Mouse (Mus musculus): Measurements from ENCODE around the gene Gpc6. TPM values are rescaled to one million over a fixed set of nuclear protein-coding genes. Genes with fewer than 3 reads are reported as not detected.

Gene Gpc6
- polyA plus RNA-seq, 1 experiment from 2014 or later = 11.4 TPM

DNA sequence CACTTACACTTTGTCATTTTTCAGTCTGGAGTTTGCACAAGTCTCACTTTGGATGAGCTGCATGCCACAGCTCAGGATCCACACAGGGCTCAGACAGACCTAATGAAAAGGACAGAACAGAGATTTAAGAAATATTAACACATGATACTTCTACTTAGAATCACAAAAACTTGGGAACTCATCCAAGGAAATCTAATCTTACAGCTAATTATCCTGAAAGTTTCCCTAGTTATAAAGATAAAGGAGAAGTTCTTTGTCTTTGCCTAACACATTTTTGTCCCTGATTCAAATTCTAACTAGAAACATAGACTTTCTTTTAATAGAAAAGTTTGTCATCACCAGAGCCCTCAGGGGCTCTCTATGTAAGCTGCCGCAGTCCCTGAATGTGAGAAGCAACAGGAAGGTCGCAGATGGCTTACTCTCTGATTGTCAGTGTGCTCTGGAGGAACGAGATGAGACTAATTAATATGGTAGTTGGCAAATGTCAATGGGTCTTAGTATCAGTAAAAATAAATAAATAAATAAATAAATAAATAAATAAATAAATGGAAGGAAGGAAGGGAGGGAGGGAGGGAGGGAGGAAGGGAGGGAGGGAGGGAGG, 526.4 kb downstream of the Gpc6 start:
- Histone ChIP-seq H3K9ac (ENCODE audit: low read length) (no peak overlapping the region), H3K4me3 (ENCODE audit: low read depth, low read length) (no peak overlapping the region), H3K4me2 (replicated peaks; ENCODE audit: low read depth) (no peak overlapping the region), H3K27me3 (ENCODE audit: control insufficient read depth, insufficient read depth, low read length) (no peaks in the 10 kb centered on the region), H3K36me3 (ENCODE audit: control insufficient read depth, insufficient read depth, low read length) (no peaks in the 10 kb centered on the region), H3K27ac (replicated peaks) (no peak overlapping the region), H3K9me3 (ENCODE audit: control insufficient read depth, low read length) (no peaks in the 10 kb centered on the region), H3K4me1 (replicated peaks; ENCODE audit: control insufficient read depth, insufficient read depth) (no peaks in the 10 kb centered on the region)
- TF ChIP-seq EP300 (optimal IDR thresholded peaks at IDR 0.05) (no peak), CTCF (IDR thresholded peaks at IDR 0.05; ENCODE audit: low read depth) (no peak)
- 65% methylated on average over 3 of the region's 3 CpGs for WGBS
- DNase-seq (ENCODE audit: low spot score) (no peak), ATAC-seq (ENCODE audit: low FRiP score, low TSS enrichment) (no peak)

DNA sequence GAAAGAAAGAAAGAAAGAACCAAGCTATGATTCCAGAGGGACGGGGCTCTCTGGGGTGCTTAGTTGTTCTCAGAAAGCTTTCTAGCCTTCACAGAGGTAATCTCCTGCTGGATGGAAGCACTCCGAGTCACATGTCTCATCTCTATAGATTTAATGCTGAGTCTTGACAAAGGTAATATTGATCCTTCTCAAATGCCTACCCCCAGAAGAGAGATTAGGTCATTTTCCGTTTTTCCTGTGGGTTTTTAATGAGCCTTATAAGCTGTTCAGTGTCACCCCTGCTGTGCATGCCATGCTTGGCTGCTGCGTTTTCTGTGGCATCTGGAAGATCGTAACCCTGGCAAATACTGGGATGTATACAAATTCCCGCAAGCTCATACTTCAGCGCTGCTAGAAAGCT, 527.0 kb downstream of the Gpc6 start:
- no peak for DNase-seq (ENCODE audit: low spot score)
- H3K4me1 ChIP-seq (replicated peaks; ENCODE audit: control insufficient read depth, insufficient read depth) = no peaks in the 10 kb centered on the region
- no peak overlapping the region for H3K4me2 ChIP-seq (replicated peaks; ENCODE audit: low read depth)
- H3K36me3 ChIP-seq (ENCODE audit: control insufficient read depth, insufficient read depth, low read length) = no peaks in the 10 kb centered on the region
- no peaks in the 10 kb centered on the region for H3K27me3 ChIP-seq (ENCODE audit: control insufficient read depth, insufficient read depth, low read length)
- no peaks in the 10 kb centered on the region for H3K9me3 ChIP-seq (ENCODE audit: control insufficient read depth, low read length)
- 63% methylated on average over 7 of the region's 7 CpGs for WGBS
- H3K4me3 ChIP-seq (ENCODE audit: low read depth, low read length) = no peak overlapping the region
- no peak overlapping the region for H3K27ac ChIP-seq (replicated peaks)
- ATAC-seq (ENCODE audit: low FRiP score, low TSS enrichment) = no peak
- H3K9ac ChIP-seq (ENCODE audit: low read length) = no peak overlapping the region
- no peak for TF ChIP-seq EP300 (optimal IDR thresholded peaks at IDR 0.05)
- TF ChIP-seq CTCF (IDR thresholded peaks at IDR 0.05; ENCODE audit: low read depth) = no peak

DNA sequence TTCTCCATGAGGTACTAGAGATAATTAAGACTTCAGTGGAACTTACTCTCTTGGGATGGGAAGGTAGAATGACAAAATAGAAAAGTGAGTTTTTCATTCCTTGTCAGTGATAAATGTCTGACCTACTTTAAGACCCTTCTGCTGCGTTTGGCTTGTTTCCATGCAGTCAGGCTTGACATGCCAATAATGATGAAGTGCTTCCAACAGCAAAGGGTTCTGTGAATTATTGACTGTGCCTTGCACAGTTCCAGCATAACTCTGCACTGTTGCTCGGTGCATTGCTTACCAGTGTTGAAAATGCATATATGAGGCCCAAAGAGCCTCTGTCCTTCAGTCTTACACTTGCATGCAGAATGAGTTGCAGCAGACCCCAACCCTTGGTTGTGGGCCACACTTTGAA, 548.3 kb downstream of the Gpc6 start:
- Histone ChIP-seq H3K27ac (replicated peaks) (no peak overlapping the region), H3K9ac (ENCODE audit: low read length) (no peak overlapping the region), H3K4me2 (replicated peaks; ENCODE audit: low read depth) (no peak overlapping the region), H3K4me3 (ENCODE audit: low read depth, low read length) (no peak overlapping the region), H3K27me3 (ENCODE audit: control insufficient read depth, insufficient read depth, low read length) (no peaks in the 10 kb centered on the region), H3K9me3 (ENCODE audit: control insufficient read depth, low read length) (no peaks in the 10 kb centered on the region), H3K4me1 (replicated peaks; ENCODE audit: control insufficient read depth, insufficient read depth) (no peaks in the 10 kb centered on the region), H3K36me3 (ENCODE audit: control insufficient read depth, insufficient read depth, low read length) (no peaks in the 10 kb centered on the region)
- TF ChIP-seq CTCF (IDR thresholded peaks at IDR 0.05; ENCODE audit: low read depth) (no peak), EP300 (optimal IDR thresholded peaks at IDR 0.05) (no peak)
- ATAC-seq (ENCODE audit: low FRiP score, low TSS enrichment) (no peak), DNase-seq (ENCODE audit: low spot score) (no peak)
- WGBS = 62% methylated on average over 2 of the region's 2 CpGs

DNA sequence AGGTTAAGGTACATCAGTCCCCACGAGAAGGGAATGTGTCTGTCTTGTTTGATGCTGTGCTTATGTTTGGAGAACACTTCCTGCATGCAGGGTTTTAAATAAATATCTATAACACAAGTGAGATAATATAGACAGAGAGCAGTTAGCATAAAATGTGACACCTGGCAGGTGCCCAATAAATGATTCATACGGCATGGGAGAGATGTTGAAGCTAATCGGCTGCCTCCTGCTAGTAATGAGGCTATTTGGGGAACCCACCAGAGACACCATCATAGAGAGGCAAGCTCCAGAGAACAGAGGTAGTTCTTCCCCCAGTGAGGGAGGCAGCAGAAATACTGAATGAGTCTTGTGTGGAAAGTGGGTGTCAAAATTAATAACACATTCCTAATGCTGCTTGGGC, 553.8 kb downstream of the Gpc6 start:
- Histone ChIP-seq H3K36me3 (ENCODE audit: control insufficient read depth, insufficient read depth, low read length) (no peaks in the 10 kb centered on the region), H3K4me3 (ENCODE audit: low read depth, low read length) (no peak overlapping the region), H3K9ac (ENCODE audit: low read length) (no peak overlapping the region), H3K4me1 (replicated peaks; ENCODE audit: control insufficient read depth, insufficient read depth) (no peaks in the 10 kb centered on the region), H3K27me3 (ENCODE audit: control insufficient read depth, insufficient read depth, low read length) (no peaks in the 10 kb centered on the region), H3K4me2 (replicated peaks; ENCODE audit: low read depth) (no peak overlapping the region), H3K9me3 (ENCODE audit: control insufficient read depth, low read length) (no peaks in the 10 kb centered on the region), H3K27ac (replicated peaks) (no peak overlapping the region)
- DNase-seq (ENCODE audit: low spot score) (no peak), ATAC-seq (ENCODE audit: low FRiP score, low TSS enrichment) (no peak)
- WGBS = 25% methylated on average over 3 of the region's 3 CpGs
- TF ChIP-seq EP300 (optimal IDR thresholded peaks at IDR 0.05) (no peak), CTCF (IDR thresholded peaks at IDR 0.05; ENCODE audit: low read depth) (no peak)

DNA sequence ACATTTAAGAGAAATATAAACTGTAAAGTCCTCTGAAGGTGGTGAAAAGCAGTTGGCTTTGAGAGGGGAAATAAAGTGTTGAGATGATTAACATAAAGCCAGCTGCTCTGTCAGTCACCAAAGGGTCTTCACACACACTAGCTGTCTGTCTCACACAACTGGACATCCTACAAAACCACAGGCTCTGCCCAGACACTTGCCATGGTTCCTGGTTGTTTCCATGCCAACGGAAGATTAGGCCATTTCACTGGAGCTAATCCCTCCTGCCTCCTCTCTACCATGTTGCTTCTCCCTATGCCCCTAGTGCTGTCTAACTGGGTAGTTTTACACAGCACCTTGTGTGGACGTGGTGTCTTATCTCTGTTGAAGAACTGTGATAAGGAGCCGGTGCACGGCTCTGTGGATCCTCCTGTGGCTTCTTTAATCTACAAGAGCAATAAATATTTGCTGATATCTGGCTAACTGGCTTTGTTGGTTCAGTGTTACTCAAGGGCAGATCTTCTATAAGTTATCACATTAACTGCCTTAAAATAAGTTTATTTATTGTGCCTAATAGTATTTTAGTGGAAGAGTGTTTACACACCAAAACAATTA, 562.1 kb downstream of the Gpc6 start:
- TF ChIP-seq CTCF (IDR thresholded peaks at IDR 0.05; ENCODE audit: low read depth) = no peak
- TF ChIP-seq EP300 (optimal IDR thresholded peaks at IDR 0.05) = no peak

DNA sequence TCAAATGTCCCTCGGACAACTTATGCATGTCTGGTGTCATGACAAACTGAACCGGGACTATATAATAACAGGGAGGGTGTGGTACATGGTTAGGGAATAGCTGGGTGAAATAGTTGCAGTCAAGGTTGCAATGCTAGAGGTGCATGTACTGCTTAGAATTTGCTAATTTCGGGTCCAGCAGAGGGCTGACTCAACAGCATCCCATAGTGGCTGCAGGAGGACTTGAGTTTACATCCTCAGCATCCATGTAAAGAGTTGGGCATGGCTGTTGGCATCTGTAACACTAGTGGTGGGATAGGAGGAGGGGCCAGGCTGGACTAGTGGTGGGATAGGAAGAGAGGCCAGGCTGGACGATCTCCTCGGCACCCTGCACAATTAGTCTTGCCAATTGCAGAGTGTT, 565.4 kb downstream of the Gpc6 start:
- ATAC-seq (ENCODE audit: low FRiP score, low TSS enrichment) (no peak), DNase-seq (ENCODE audit: low spot score) (no peak)

More for the DNA sequence above, 562.1 kb downstream of the Gpc6 start:
- 61% methylated on average over 4 of the region's 4 CpGs for WGBS
- no peak overlapping the region for H3K4me2 ChIP-seq (replicated peaks; ENCODE audit: low read depth)
- no peaks in the 10 kb centered on the region for H3K36me3 ChIP-seq (ENCODE audit: control insufficient read depth, insufficient read depth, low read length)
- no peak overlapping the region for H3K4me3 ChIP-seq (ENCODE audit: low read depth, low read length)
- no peaks in the 10 kb centered on the region for H3K9me3 ChIP-seq (ENCODE audit: control insufficient read depth, low read length)
- H3K4me1 ChIP-seq (replicated peaks; ENCODE audit: control insufficient read depth, insufficient read depth) = no peaks in the 10 kb centered on the region
- H3K9ac ChIP-seq (ENCODE audit: low read length) = no peak overlapping the region
- DNase-seq (ENCODE audit: low spot score) (no peak), ATAC-seq (ENCODE audit: low FRiP score, low TSS enrichment) (no peak)
- no peak overlapping the region for H3K27ac ChIP-seq (replicated peaks)
- no peaks in the 10 kb centered on the region for H3K27me3 ChIP-seq (ENCODE audit: control insufficient read depth, insufficient read depth, low read length)

More for the DNA sequence above, 565.4 kb downstream of the Gpc6 start:
- no peaks in the 10 kb centered on the region for H3K4me1 ChIP-seq (replicated peaks; ENCODE audit: control insufficient read depth, insufficient read depth)
- no peaks in the 10 kb centered on the region for H3K9me3 ChIP-seq (ENCODE audit: control insufficient read depth, low read length)
- H3K27ac ChIP-seq (replicated peaks) = no peak overlapping the region
- H3K27me3 ChIP-seq (ENCODE audit: control insufficient read depth, insufficient read depth, low read length) = no peaks in the 10 kb centered on the region
- 57% methylated on average over 5 of the region's 5 CpGs for whole genome bisulfite sequencing
- H3K4me2 ChIP-seq (replicated peaks; ENCODE audit: low read depth) = no peak overlapping the region
- H3K4me3 ChIP-seq (ENCODE audit: low read depth, low read length) = no peak overlapping the region
- no peaks in the 10 kb centered on the region for H3K36me3 ChIP-seq (ENCODE audit: control insufficient read depth, insufficient read depth, low read length)
- no peak overlapping the region for H3K9ac ChIP-seq (ENCODE audit: low read length)
- no peak for TF ChIP-seq EP300 (optimal IDR thresholded peaks at IDR 0.05)
- peak; percentile 52 for TF ChIP-seq CTCF (IDR thresholded peaks at IDR 0.05; ENCODE audit: low read depth)

Data from stomach, postnatal 0 days (tissue).